In genomic region chr9:63849564-63850315, GRCm38 (mm10) we compare ENCODE assay signal across 11 mouse cellular contexts.
DNase-seq lines count a peak whose midpoint lies in the region; ATAC-seq and TF ChIP-seq lines count a peak whose summit lies in the region.
"Had no signal": no experiment of that assay in that cellular context is flagged by ENCODE, and none has a peak within 500 bp of the region (broad histone marks: within the 10 kb centered on the region; RNA-seq: fewer than 3 reads in every experiment).

No protein-coding gene starts in this region.

- H3K9me3 ChIP-seq in kidney, embryonic 16.5 days (ENCODE audit: low read length): 0 out of 2 replicates have a peak, but pooled peaks cover 4% of the 10 kb centered on the region
- no peaks in the 10 kb centered on the region for H3K9me3 ChIP-seq in midbrain, embryonic 13.5 days
- H3K9me3 ChIP-seq in forebrain, embryonic 15.5 days: no peaks in the 10 kb centered on the region
- H3K9me3 ChIP-seq: heart, embryonic 13.5 days had no signal

- 91% methylated on average over 12 of the region's 12 CpGs for WGBS in kidney, adult 2 months
- 79% methylated on average over 12 of the region's 12 CpGs for WGBS in kidney, embryonic 16.5 days
- WGBS in midbrain, embryonic 13.5 days: 79% methylated on average over 12 of the region's 12 CpGs
- 76% methylated on average over 12 of the region's 12 CpGs for WGBS in forebrain, embryonic 15.5 days

- ATAC-seq in kidney, embryonic 16.5 days (ENCODE audit: low FRiP score, low TSS enrichment): no peak
- ATAC-seq in midbrain, embryonic 13.5 days: no peak
- ATAC-seq in forebrain, embryonic 15.5 days (replicated peaks): no peak

- H3K27ac ChIP-seq in kidney, adult 2 months (ENCODE audit: insufficient read depth, low read depth, low read length): no peak overlapping the region
- no peak overlapping the region for H3K27ac ChIP-seq in kidney, embryonic 16.5 days (ENCODE audit: low read length)
- H3K27ac ChIP-seq in midbrain, embryonic 13.5 days: no peak overlapping the region
- no peak overlapping the region for H3K27ac ChIP-seq in forebrain, embryonic 15.5 days (replicated peaks)
- H3K27ac ChIP-seq: heart, embryonic 13.5 days had no signal

- H3K4me1 ChIP-seq in kidney, adult 2 months (ENCODE audit: control insufficient read depth, insufficient read depth, low read length): no peaks in the 10 kb centered on the region
- peaks cover 4% of the 10 kb centered on the region; the same call in 1 of the 2 replicates for H3K4me1 ChIP-seq in kidney, embryonic 16.5 days (ENCODE audit: insufficient read depth, low read length)
- no peaks in the 10 kb centered on the region for H3K4me1 ChIP-seq in midbrain, embryonic 13.5 days (replicated peaks)
- H3K4me1 ChIP-seq in forebrain, embryonic 15.5 days: peaks cover 12% of the 10 kb centered on the region

- no peak overlapping the region for H3K4me2 ChIP-seq in kidney, embryonic 16.5 days (replicated peaks; ENCODE audit: low read depth, low read length)
- H3K4me2 ChIP-seq in midbrain, embryonic 13.5 days (replicated peaks): no peak overlapping the region
- H3K4me2 ChIP-seq in forebrain, embryonic 15.5 days (replicated peaks): no peak overlapping the region
- H3K4me2 ChIP-seq: heart, embryonic 13.5 days had no signal

- no peaks in the 10 kb centered on the region for H3K36me3 ChIP-seq in kidney, adult 2 months (ENCODE audit: control insufficient read depth, insufficient read depth, low read length)
- no peaks in the 10 kb centered on the region for H3K36me3 ChIP-seq in kidney, embryonic 16.5 days (ENCODE audit: insufficient read depth, low read length)
- no peaks in the 10 kb centered on the region for H3K36me3 ChIP-seq in midbrain, embryonic 13.5 days
- H3K36me3 ChIP-seq in forebrain, embryonic 15.5 days: no peaks in the 10 kb centered on the region
- H3K36me3 ChIP-seq: heart, embryonic 13.5 days had no signal

- TF ChIP-seq POLR2A in kidney, adult 2 months (IDR thresholded peaks at IDR 0.05; ENCODE audit: low read depth, low read length): no peak

- no peak for DNase-seq in kidney, adult 2 months
- DNase-seq in A20 (ENCODE audit: low read depth, low spot score): peak; percentile 40
- peak; percentile 32 for DNase-seq in NIH3T3 (ENCODE audit: low read depth)
- DNase-seq in lung, postnatal 36 days: peak; percentile 10
- no peak for DNase-seq in heart, adult 18-20 months
- DNase-seq: cerebellum, adult 9-10 months; kidney, postnatal 14 days had no signal

- TF ChIP-seq CTCF in kidney, adult 2 months (conservative IDR thresholded peaks at IDR 0.05; ENCODE audit: insufficient read depth, insufficient read length, low read depth, low read length): peak; percentile 39; the same call in 1 of the 2 replicates

- no peaks in the 10 kb centered on the region for H3K27me3 ChIP-seq in kidney, adult 2 months (replicated peaks; ENCODE audit: control insufficient read depth, insufficient read depth, low read length)
- H3K27me3 ChIP-seq in kidney, embryonic 16.5 days (ENCODE audit: insufficient read depth, low read length): no peaks in the 10 kb centered on the region
- H3K27me3 ChIP-seq in midbrain, embryonic 13.5 days: peaks cover 4% of the 10 kb centered on the region; the same call in 1 of the 2 replicates
- 0 out of 2 replicates have a peak, but pooled peaks cover 3% of the 10 kb centered on the region for H3K27me3 ChIP-seq in forebrain, embryonic 15.5 days

- no peak overlapping the region for H3K4me3 ChIP-seq in kidney, adult 2 months (ENCODE audit: insufficient read depth, low read depth, low read length)
- H3K4me3 ChIP-seq in kidney, embryonic 16.5 days (ENCODE audit: low read length): no peak overlapping the region
- no peak overlapping the region for H3K4me3 ChIP-seq in midbrain, embryonic 13.5 days (replicated peaks)
- H3K4me3 ChIP-seq in forebrain, embryonic 15.5 days: no peak overlapping the region
- H3K4me3 ChIP-seq: heart, embryonic 13.5 days had no signal

- H3K9ac ChIP-seq in kidney, embryonic 16.5 days (replicated peaks; ENCODE audit: low read length): no peak overlapping the region
- H3K9ac ChIP-seq in midbrain, embryonic 13.5 days (replicated peaks): no peak overlapping the region
- H3K9ac ChIP-seq in forebrain, embryonic 15.5 days (replicated peaks): no peak overlapping the region
- H3K9ac ChIP-seq: heart, embryonic 13.5 days had no signal

Comparison
In these comparisons a context has a peak if more than half of its experiments do, and no peak if none do; other contexts are left out.
1. DNase-seq: peak in A20 (single experiment), NIH3T3 (single experiment) and lung, postnatal 36 days (single experiment); none in kidney, adult 2 months (single experiment) and heart, adult 18-20 months (0 of 2).